Mouse (Mus musculus) spleen, postnatal 36 days (tissue): ENCODE data around the gene Ptdss2.

Experiments used
- DNase-seq, 2 experiments: peaks; one replicate each; pipeline ENCODE4 v3.0.0; 2022; ENCODE audit warnings: low spot score in 2 of 2, mixed read lengths in 1 of 2

The Ptdss2 gene

GRCm38 (mm10) chr7:141122689-141123516, 721 bp downstream of the Ptdss2 start:
- peak; percentile 96 to 97 for DNase-seq

- no peak for DNase-seq
Measured at GRCm38 (mm10) chr7:141123517-141123856, 1.3 kb downstream of the Ptdss2 start.

- DNase-seq = peak; percentile 90 to 92
Measured at GRCm38 (mm10) chr7:141131024-141131820, 9.0 kb downstream of the Ptdss2 start.

- DNase-seq = peak; percentile 50 to 76
Measured at GRCm38 (mm10) chr7:141131904-141132755, 9.9 kb downstream of the Ptdss2 start.

- DNase-seq = no peak
Measured at GRCm38 (mm10) chr7:141141326-141141725, 19.1 kb downstream of the Ptdss2 start.

GRCm38 (mm10) chr7:141143112-141143511, 20.9 kb downstream of the Ptdss2 start:
- DNase-seq = peak; percentile 30 to 44

- DNase-seq = no peak
Measured at GRCm38 (mm10) chr7:141143861-141144260, 21.7 kb downstream of the Ptdss2 start.

GRCm38 (mm10) chr7:141144650-141145049, 22.5 kb downstream of the Ptdss2 start:
- DNase-seq = no peak

- no peak for DNase-seq
Measured at GRCm38 (mm10) chr7:141145403-141145802, 23.2 kb downstream of the Ptdss2 start.

- DNase-seq = no peak
Measured at GRCm38 (mm10) chr7:141146043-141146595, 23.9 kb downstream of the Ptdss2 start.

GRCm38 (mm10) chr7:141147044-141147443, 24.9 kb downstream of the Ptdss2 start:
- DNase-seq = no peak

GRCm38 (mm10) chr7:141148639-141149038, 26.5 kb downstream of the Ptdss2 start:
- DNase-seq = no peak

- DNase-seq = no peak
Measured at GRCm38 (mm10) chr7:141155362-141155761, 33.2 kb downstream of the Ptdss2 start.

GRCm38 (mm10) chr7:141164397-141164796, 42.2 kb downstream of the Ptdss2 start:
- DNase-seq = no peak

- DNase-seq = no peak
Measured at GRCm38 (mm10) chr7:141164850-141165249, 42.7 kb downstream of the Ptdss2 start.

- DNase-seq = peak in 1 of 2 experiments; percentile 40
Measured at GRCm38 (mm10) chr7:141167901-141168517, 45.8 kb downstream of the Ptdss2 start.

GRCm38 (mm10) chr7:141168518-141168953, 46.4 kb downstream of the Ptdss2 start:
- peak; percentile 84 to 86 for DNase-seq

GRCm38 (mm10) chr7:141169300-141169699, 47.1 kb downstream of the Ptdss2 start:
- no peak for DNase-seq

GRCm38 (mm10) chr7:141169866-141170265, 47.7 kb downstream of the Ptdss2 start:
- no peak for DNase-seq

GRCm38 (mm10) chr7:141172116-141173006, 50.2 kb downstream of the Ptdss2 start, which contains the start of gene Rnh1:
TSS of gene Rnh1 (minus strand) at chr7:141172857.
- peak; percentile 85 to 89 for DNase-seq
